Mouse (Mus musculus) brain, embryonic 14.5 days (tissue): ENCODE results near the gene Nupl2.

ENCODE experiments used
- CTCF ChIP-seq: fragments of 200-500 bp; IDR thresholded peaks from 2 replicates; pipeline ENCODE4 v1.5.1; 2012; ENCODE audit warnings: inconsistent platforms, mild to moderate bottlenecking, moderate library complexity, borderline replicate concordance; ENCODE audit not compliant: insufficient read depth, insufficient read length; ENCODE audit errors: extremely low read depth
- POLR2A ChIP-seq: fragments of 200-500 bp; IDR thresholded peaks from 2 replicates; pipeline ENCODE4 v1.6.1; 2012; ENCODE audit warnings: mild to moderate bottlenecking, inconsistent platforms, borderline replicate concordance; ENCODE audit not compliant: poor library complexity, insufficient read depth, insufficient read length, severe bottlenecking; ENCODE audit errors: extremely low read depth

DNA sequence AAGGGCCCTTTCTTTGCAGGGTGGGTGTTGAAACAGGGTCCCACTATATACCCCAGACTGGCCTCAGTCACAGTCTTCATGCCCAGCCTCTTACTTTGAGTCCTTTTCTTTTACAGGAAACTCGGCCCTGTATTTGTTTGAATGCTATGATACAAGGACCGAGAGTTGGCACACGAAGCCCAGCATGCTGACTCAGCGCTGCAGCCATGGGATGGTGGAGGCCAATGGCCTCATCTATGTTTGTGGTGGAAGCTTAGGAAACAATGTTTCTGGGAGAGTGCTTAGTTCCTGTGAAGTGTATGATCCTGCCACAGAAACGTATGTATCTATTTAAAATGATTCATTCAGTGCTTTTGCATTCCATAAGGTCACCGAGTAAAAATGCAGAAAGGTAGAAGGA is 8.0 kb upstream of the Nupl2 start:
- TF ChIP-seq CTCF (no peak), POLR2A (no peak)
